Mouse (Mus musculus) megakaryocyte, adult 5-6 weeks (primary cell): Measurements from ENCODE around the gene Itga9. TPM values are rescaled to one million over a fixed set of nuclear protein-coding genes. Genes with fewer than 3 reads are reported as not detected.
A peak's percentile ranks its signal among the peaks of the same experiment; 100 is the strongest.

ENCODE experiments used
- ATAC-seq: 2 replicates; pipeline ENCODE4 v1.8.0; 2016; ENCODE audit warnings: mild to moderate bottlenecking, inconsistent platforms; ENCODE audit not compliant: poor library complexity, severe bottlenecking
- total RNA-seq, 2 experiments: library from RNA; stranded (forward) in 1 of 2; stranded (reverse) in 1 of 2; fragments of 153-499, 151-499 nt in 1 of 2; fragments of 221-1000, 200-1000 nt in 1 of 2; gene quantifications; 2 replicates each; pipeline versions ENCODE4 v1.2.3 to v1.2.4; 2015 to 2017

The Itga9 gene
- total RNA-seq, 2 experiments from 2014 or later: 0.04 to 0.87 TPM

DNA sequence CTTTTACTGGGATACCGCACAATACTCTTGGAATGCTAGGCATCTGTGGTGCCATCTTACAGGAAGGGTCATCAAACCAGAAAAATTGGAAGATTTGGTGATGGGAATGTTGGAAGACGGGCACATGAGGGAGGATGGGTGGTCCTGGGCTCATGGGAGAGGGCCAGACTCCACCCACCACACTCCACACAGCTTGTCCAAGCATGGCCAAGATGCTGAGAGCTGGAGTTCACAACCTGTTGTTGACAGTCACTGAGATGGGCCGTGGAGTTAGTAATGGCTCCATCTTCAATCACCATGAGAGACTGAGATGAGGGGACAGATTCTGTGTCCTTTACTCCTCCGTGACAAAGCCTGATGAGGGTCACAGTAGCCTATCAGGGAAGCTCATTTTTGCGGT is 207.0 kb downstream of the Itga9 start:
- ATAC-seq: no peak

DNA sequence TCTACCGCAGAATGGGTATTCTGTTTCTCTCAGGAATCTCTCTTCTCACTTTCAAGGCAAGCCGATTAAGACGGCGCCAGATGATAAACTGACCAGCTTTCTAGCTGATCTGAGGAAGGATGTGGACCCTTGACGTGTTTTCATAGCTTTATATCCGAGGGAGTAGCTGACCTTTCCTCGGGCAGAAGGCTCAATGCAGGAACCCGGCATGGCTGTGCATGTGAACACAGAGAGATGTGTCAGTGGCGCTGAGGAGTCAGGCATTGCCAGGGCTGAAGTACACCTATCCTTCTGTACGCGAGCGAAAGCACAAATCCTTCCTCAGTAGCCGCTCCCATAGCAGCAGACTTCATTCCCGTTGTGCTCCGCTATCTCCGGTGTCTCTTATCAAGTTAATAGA is 207.6 kb downstream of the Itga9 start:
- no peak for ATAC-seq

DNA sequence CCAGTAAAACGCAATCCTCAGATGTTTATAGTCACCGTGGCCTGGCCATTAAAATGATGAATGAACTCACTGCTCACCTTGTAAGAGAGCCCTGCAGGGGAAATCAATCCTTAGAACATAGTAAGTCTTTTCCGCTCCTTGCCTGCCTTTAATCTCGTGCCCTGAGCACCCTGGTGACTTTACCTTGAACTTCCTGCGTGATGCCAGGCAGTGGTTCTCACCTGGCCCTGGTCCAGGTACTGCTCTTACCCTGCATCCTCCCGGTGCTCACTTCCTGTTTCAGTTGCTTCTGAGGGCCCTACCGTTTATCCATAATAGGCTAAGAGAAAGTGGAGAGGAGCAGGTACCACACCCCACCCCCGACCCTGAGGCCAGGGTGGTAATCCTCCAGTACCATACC is 208.0 kb downstream of the Itga9 start:
- no peak for ATAC-seq

DNA sequence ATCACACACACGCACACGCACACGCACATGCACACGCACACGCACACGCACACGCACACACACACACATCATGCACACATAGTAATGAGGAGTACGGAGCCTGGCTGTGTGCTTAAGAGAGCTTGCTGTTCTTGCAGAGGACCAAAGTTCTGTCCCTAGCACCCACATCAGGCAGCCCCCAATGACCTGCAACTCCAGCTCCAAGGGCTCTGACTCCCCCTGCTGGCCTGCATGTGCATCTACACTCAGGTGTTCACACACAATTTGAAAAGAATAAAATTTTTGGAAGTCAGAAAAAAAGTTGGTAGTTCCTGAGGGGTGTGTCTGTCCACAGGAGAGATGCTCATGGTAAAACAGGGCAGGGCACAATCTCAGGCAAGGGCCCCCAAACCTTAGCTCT is 209.1 kb downstream of the Itga9 start:
- ATAC-seq: no peak

DNA sequence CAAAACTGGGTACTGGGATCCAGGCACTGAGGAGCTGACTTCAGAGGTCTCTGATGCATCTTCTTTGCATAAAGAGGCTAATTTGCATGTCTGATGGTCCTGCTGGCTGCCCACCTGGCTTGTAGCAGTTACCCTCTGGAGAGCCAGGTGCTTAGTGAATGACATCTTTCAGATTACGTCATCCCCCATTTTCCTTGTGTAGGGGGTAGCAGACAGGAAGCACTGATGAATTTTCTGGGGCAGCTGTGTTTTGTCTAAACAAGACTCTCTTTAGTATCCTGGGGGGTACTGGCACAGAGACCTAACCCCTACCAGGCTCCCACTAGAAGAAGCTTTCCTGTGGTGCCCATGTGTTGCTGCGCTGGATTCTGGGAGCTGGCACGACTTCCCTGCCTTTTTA is 212.0 kb downstream of the Itga9 start:
- ATAC-seq: no peak

DNA sequence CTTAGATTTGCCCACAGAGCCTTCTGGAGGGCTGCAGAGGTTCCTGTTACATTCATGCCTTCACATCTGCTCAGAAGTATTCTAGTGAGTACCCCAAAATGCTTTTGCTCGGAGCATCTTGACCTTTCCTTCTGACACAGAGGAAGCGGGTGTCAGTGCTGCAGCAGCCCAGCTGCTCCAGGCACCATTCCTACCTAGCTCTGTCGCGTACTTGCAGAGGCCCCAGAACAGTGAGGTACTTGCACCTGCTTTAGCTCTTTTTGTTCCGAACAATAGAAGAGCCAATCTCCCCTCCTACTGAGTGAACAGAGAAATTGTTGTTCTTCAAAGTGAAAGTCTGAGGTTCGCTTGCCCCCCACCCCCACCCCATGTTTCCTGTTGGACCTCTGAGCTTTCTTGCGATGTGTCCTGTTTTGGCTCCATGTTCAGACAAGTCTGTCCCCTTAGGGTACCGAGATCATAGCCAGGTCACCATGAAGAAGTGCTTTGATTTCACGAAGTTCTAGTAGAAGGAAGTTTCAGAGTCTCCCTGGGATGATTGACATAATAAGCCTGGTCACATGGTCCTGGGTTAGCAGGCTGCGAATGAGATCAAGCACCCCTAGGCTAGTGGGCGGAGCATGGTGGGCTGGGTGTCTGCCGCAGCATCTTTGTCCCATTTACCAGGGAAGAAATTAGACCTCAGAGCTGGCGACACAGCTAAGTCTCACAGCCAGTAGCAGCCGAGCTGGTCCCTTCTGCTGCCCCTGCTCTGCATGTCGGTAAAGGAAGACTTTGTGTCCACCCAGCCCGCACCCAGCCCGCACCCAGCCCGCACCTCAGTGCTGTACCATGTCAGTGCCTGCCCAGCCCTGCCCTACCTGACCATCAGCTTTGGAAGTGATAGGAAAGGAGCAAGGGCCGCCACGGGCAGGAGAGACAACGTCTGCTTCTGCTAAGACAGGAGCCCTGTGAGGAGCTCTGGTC is 215.0 kb downstream of the Itga9 start:
- ATAC-seq: peak; percentile 71

GRCm38 (mm10) chr9:118822186-118822555 is 215.7 kb downstream of the Itga9 start:
- no peak for ATAC-seq

- ATAC-seq: peak; percentile 68
Observed at GRCm38 (mm10) chr9:118822581-118822980, 216.1 kb downstream of the Itga9 start.

DNA sequence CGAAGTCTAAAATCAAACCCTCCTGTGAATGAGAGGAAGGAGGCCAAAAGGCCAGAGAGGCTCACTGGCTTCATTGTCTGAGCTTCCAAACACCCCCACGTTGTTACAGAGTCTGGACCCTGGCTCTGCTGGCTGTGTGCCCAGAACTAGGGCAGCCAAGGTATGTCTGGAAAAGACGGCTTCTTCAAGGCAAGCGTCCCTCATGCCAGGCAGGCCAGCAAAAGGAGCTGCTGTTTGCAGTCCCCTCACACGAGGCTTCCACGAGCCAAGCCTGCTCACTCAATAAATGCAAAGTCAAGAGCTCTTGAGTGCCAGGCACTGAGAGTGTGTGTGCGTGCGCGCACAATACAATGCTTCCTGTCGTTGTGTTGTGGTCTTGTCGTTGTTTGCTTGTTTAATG is 224.6 kb downstream of the Itga9 start:
- ATAC-seq: no peak

DNA sequence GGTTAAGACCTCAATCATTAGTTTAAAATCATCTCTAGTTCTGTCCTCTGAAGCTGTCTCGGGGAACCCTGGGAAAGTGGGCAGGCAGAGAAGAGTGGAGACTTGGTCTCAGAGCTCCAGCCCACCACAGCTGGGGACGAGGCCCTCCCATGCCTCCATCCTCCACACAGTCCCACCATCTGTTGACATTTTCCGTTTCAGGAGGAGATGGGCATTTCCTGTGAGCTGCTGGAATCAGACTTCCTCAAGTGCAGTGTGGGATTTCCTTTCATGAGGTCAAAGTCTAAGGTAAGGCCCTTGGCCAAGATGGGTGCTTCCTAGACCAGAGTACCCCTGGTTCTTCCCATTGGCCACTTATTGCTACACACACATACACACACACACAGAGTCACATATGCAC is 226.0 kb downstream of the Itga9 start:
- no peak for ATAC-seq

- no peak for ATAC-seq
Observed at GRCm38 (mm10) chr9:118833413-118833812, 226.9 kb downstream of the Itga9 start.

DNA sequence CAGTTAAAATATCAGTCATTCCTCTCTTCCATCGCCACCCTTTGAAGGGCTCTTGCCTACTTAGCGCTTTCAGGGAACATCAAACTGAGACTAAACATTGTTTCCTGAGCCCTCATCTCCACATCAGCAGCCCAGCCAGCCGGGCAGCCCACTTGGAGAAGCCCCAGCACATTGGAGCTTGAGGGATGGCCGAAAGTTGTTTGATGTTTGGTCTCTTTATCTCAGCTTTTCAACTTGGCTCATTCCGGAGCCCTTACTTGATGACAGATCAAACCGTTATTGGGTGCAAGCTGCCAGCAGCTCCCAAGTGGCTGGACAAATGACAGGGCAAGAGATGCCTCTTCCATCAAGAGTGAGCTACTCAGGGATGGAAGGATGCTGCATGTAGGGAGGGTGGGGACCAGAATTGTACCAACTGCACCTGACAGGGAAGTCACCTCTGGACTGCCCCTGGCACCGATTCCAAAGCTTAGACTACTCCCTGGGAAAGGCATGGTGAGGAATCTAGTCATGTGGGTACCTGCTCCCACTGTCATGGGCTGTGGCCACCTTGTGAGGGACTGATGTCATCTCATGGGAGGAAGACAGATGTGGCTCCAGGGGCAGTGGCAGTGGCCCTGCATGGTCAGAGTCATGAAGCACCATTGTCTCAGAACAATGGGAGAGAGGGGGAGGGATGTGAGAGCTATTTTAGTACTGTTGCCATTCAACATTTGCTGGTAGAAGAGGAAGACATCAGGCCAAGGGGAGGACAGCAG is 232.6 kb downstream of the Itga9 start:
- no peak for ATAC-seq

DNA sequence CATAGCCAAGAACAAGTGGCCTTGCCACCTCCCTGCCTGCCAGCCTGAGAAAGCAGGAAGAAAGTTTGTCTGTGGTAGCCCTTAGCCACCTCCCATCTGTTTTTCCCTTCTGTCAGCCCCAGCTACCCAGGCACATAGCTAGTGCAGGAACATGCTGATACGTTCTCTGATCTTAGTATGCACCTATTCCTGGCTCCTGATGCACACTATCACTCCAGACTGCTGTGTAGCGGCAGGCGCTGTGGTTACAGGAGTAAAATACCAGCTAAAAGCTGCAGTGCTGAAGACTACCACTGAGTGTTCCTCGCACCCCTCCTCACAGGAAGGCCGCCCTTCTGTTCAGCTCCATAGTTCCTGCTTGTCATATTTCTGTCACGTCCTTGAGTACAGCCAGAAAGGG is 234.8 kb downstream of the Itga9 start:
- no peak for ATAC-seq

GRCm38 (mm10) chr9:118841907-118842432 is 235.5 kb downstream of the Itga9 start:
- ATAC-seq: no peak

GRCm38 (mm10) chr9:118843711-118844110 is 237.2 kb downstream of the Itga9 start:
- no peak for ATAC-seq

- ATAC-seq: no peak
Observed at GRCm38 (mm10) chr9:118845003-118845402, 238.5 kb downstream of the Itga9 start.

DNA sequence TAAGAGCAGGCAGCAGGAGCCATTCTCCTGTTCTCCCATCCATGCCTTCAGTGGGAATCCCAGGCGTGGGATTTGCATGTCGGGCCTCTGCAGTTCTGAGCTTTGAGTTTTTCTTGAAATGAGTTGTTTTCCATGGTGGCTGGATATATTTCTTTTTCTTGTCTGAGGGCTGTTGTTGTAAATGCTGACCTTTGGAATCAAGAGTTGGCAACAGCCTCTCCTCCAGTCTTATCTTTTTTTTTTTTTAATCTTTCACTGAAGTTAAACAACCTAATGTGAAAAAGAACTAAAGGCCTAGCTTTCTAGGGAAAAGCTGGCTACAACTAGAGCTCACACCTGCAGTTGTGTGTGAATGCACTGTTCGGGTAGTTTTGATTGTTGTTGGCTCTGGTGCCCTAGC is 240.3 kb downstream of the Itga9 start:
- ATAC-seq: no peak

- ATAC-seq: peak; percentile 18; the same call in 1 of the 2 replicates
Observed at GRCm38 (mm10) chr9:118856665-118857064, 250.2 kb downstream of the Itga9 start.

DNA sequence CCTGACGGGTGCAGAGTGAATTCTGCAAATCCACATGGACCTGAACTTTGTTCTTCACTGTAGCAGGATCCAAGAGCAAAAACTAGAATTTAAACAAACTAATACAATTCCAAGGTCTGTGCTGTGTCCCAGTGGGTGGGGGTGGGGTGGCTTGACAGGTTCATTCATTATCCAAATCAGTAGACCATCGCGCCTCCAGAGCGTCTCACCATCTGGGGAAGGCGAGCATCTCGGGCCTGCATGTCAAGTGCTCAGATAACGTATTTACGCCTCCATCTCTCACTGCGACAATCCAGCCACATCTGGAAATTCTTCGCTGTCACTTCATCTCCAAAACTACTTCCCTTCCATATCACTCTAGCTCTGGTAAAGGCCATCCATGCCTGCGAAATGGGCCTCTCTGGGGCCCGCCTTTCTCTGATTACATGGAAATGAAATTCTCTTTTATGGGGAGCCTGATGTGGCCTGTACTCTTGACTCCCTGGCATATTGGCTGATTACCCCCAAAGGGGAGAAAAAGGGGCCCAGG is 254.2 kb downstream of the Itga9 start:
- ATAC-seq: no peak

DNA sequence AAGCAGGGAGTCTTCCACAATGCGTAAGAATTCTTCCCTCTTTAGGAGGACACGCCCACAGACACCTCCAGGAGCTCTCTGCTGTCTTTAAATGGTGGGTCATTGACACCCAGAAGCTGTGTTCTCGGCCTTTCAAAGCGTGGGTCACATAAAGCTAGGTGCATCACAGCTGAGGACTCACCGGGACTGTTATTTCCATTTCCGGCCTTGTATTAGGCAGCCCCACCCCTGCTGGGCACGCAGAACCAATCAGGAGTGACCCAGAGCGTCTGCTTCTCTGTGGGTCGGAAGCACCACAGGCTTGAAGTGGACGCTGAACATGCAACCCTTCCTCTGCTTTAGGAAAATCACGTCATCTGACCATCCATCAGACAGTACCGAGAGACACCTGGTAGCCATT is 255.7 kb downstream of the Itga9 start:
- ATAC-seq: no peak

DNA sequence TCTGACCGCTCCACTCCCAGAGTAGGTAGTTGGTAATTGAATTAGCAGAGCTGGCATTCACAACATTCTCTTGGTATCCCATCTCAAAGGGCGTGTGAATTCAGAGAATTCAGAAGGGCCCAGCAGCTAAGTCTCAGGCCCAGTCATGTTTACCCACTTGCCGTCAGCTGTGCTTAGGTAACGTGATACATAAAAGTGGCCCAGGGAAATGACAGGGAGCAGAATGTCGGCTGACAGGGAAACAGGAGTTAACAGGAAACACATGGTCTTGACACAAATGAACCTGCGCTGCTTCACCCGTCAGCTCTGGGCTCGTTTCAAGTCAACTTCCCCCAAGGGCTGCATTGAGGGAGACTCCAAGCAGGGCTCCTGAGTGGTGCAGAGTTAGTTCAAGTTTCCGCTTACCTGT is 256.4 kb downstream of the Itga9 start:
- no peak for ATAC-seq
